Mouse (Mus musculus) hindbrain, embryonic 13.5 days (tissue): ENCODE data around the gene Ccdc65. TPM values are rescaled to one million over a fixed set of nuclear protein-coding genes. Genes with fewer than 3 reads are reported as not detected.

Experiments used
- ATAC-seq: fragments of 200-750 bp; cut with Nextera tagmentation; 2 replicates; pipeline ENCODE4 v1.8.0; 2017; ENCODE audit warnings: moderate TSS enrichment; ENCODE audit not compliant: low FRiP score
- H3K27ac ChIP-seq: fragments of 300-500 bp; sonication (generic); 2 replicates; pipeline ENCODE4 v1.5.1; 2015; ENCODE audit warnings: inconsistent platforms, mild to moderate bottlenecking, moderate library complexity
- H3K27me3 ChIP-seq: fragments of 300-500 bp; sonication (generic); 2 replicates; pipeline ENCODE4 v1.6.1; 2015; ENCODE audit warnings: mild to moderate bottlenecking, inconsistent platforms
- H3K36me3 ChIP-seq: fragments of 300-500 bp; sonication (generic); 2 replicates; pipeline ENCODE4 v1.6.1; 2015; ENCODE audit warnings: mild to moderate bottlenecking, inconsistent platforms
- H3K4me1 ChIP-seq: fragments of 300-500 bp; sonication (generic); replicated peaks from 2 replicates; pipeline ENCODE4 v1.6.1; 2015; ENCODE audit warnings: inconsistent platforms
- H3K4me2 ChIP-seq: fragments of 300-500 bp; sonication (generic); 2 replicates; pipeline ENCODE4 v1.6.1; 2015; ENCODE audit warnings: inconsistent platforms, mild to moderate bottlenecking, moderate library complexity
- H3K4me3 ChIP-seq: fragments of 300-500 bp; sonication (generic); 2 replicates; pipeline ENCODE4 v1.5.1; 2015; ENCODE audit warnings: mild to moderate bottlenecking, inconsistent platforms
- H3K9ac ChIP-seq: fragments of 300-500 bp; sonication (generic); 2 replicates; pipeline ENCODE4 v1.6.1; 2015; ENCODE audit warnings: mild to moderate bottlenecking, inconsistent platforms
- H3K9me3 ChIP-seq: fragments of 300-500 bp; sonication (generic); 2 replicates; pipeline ENCODE4 v1.6.1; 2016; ENCODE audit warnings: inconsistent platforms
- WGBS: fragments of 180-500 bp; shearing (Covaris S2); methylation state at CpG from one replicate; pipeline ENCODE4 v1.1.7; 2015; 5-methylcytosine and 5-hydroxymethylcytosine counted together
- polyA plus RNA-seq: library from polyadenylated mRNA; unstranded; fragments of >200 nt; fragmentation: Nextera tagmentation; extraction: Ambion mirVana; gene quantifications from 2 replicates; pipeline ENCODE4 v1.2.1, GENCODE M21; 2015

Ccdc65 gene
- polyA plus RNA-seq = 3.6 and 4.3 TPM in 2 replicates

DNA sequence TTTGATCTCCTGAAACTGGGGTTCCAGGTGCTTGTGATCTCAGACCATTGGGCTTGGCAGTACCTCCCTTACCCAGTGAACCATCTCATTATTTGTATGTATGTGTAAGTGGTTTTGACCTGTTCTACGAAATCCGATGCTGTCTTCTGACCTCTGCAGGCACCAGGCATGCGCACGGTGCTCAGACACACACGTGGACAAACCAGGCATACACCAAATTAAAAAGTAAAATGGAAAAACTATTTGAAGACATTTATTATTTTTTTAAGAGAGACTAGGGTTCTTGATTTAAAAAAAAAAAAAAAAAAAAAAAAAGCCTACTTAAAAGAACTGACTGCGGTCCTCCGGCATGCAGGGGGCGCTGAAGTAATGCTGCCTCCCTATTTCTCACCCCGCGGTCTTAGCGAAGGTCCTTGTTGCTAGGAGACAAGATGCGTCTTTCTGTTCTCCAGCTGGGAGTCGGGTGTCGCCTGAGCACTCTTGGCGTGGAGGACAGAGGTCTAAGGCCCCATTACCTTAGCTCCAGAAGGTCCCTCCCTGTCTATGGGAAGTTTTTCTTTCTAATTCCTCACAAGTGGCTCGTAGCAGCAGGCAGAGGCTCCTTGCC lies at the start of gene Ccdc65:
Ccdc65 (plus strand) TSS at position 442 of the 607 bp plus-strand sequence.
- no peak within 1 kb of the TSS for H3K27ac ChIP-seq
- WGBS = 20% methylated on average over 16 of the region's 16 CpGs
- peak; percentile 49; the same call in 1 of the 2 replicates for ATAC-seq

DNA sequence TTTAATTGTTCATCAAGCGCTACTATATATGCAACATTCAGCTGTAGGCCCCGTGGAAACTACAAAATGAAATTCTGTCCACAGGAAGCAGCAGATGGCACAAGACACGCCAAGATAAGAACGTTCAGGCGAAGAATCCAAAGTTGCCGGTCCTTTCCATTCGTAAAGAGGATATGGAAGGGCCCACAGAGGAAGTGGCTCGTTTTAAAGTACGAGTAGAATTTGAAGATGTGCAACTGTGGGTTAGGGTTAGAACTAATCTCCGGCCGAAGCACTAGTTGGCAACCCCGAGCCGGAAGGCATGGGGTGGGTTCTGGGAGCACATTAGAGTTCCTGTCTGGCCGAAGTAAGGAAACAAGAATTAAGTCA lies 45.8 kb upstream of the Ccdc65 start:
- peaks cover 11% of the 10 kb centered on the region for H3K4me1 ChIP-seq
- H3K9me3 ChIP-seq = no peaks in the 10 kb centered on the region
- ATAC-seq = no peak
- H3K36me3 ChIP-seq = peaks cover 26% of the 10 kb centered on the region
- H3K27ac ChIP-seq = peak overlapping the region; percentile 94
- no peaks in the 10 kb centered on the region for H3K27me3 ChIP-seq
- H3K4me3 ChIP-seq = peak overlapping the region; percentile 85
- H3K4me2 ChIP-seq = peak overlapping the region; percentile 74
- 1% methylated on average over 14 of the region's 14 CpGs for WGBS
- H3K9ac ChIP-seq = peak overlapping the region; percentile 93

More for the DNA sequence above, at the start of gene Ccdc65:
- H3K36me3 ChIP-seq = no peaks in the 10 kb centered on the region
- H3K4me1 ChIP-seq = peaks cover 4% of the 10 kb centered on the region; the same call in 1 of the 2 replicates
- H3K4me3 ChIP-seq = peak within 1 kb of the TSS; percentile 43
- no peaks in the 10 kb centered on the region for H3K9me3 ChIP-seq
- H3K9ac ChIP-seq = peak within 1 kb of the TSS; percentile 65
- peak within 1 kb of the TSS; percentile 61 for H3K4me2 ChIP-seq
- peaks cover 30% of the 10 kb centered on the region for H3K27me3 ChIP-seq

DNA sequence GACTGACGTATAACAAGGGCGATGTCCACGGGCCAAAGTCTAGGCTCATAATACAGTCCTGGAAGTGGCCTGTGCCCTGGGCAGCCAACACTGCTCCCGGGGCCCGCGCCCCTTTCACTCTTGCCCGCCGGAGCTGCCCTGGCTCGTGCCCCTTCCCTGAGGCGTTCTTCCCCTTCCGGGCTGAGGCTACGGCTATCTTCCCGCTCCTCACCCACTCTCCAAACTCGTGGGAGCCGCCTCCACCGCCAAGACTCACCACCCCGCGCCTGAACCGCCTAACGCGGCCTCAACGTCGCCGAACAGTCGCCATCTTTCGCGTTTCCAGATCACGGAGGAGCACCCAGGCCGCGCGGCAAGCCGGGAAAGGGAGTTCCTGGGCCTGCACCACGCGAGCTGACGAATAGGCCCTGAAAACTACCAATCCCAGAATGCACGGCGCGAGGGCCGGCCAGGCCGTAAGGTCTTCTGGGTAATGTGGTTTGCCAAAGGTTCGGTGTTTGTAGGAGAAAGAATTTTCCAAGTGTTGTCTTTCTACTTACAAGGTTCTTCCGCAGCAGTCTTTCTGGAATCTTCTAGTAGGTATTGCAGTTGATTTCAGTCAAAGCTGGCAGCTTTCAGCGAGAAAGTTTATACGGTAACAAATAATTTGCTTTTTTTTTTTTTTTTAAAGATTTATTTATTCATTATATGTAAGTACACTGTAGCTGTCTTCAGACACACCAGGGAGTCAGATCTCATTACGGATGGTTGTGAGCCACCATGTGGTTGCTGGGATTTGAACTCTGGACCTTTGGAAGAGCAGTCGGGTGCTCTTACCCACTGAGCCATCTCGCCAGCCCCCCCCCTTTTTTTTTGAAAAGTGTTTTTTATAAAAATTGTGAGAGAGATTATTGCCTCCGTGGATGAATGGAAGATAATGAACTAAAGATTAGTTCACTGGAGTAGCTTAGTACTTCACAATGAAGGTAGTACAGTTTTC lies 45.2 kb upstream of the Ccdc65 start, which contains the start of gene Ddx23:
Ddx23 (minus strand) TSS at position 328 of the 979 bp plus-strand sequence.
- WGBS = 4% methylated on average over 48 of the region's 48 CpGs
- ATAC-seq = peak; percentile 96
- peak within 1 kb of the TSS; percentile 85 for H3K4me3 ChIP-seq

DNA sequence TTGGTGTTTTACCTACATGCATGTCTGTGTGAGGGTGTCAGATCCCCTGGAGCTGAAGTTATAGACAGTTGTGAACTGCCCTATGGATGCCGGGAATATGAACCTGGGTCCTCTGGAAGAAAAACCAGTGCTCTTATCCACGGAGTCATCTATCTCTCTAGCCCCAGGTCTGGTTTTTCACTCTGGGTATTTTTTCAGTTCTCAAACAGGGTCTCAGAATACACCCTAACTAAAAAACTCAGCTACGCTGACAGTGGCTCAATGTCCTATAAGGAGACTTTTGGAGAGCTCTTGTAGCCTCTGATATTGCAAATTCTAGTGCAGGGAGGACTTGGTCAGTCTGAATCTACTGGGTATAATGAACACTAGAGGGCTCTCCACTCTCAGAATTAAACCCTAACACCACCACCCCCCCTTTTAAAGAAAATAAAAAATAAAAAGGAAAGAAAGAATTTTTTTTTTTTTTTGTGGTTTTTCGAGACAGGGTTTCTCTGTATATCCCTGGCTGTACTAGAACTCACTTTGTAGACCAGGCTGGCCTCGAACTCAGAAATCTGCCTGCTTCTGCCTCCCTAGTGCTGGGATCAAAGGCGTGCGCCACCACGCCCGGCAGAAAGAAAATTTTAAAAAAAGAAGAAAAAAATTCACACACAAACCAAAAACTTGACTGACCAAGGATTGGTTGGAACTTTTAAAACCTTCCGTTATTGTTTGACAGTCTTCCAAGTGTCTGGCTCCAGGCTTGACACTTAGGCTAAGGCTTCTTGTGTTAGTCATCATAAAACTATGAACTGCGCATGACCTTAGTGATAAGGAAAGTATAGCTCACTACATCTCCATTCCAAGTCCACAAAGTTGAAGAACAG lies 43.7 kb upstream of the Ccdc65 start:
- no peaks in the 10 kb centered on the region for H3K27me3 ChIP-seq
- no peak overlapping the region for H3K4me2 ChIP-seq
- peaks cover 11% of the 10 kb centered on the region for H3K4me1 ChIP-seq
- no peaks in the 10 kb centered on the region for H3K9me3 ChIP-seq
- H3K9ac ChIP-seq = no peak overlapping the region
- no peak for ATAC-seq
- H3K36me3 ChIP-seq = peaks cover 5% of the 10 kb centered on the region; the same call in 1 of the 2 replicates
- H3K4me3 ChIP-seq = no peak overlapping the region
- H3K27ac ChIP-seq = no peak overlapping the region
- 84% methylated on average over 11 of the region's 11 CpGs for WGBS

More for the DNA sequence above, 45.2 kb upstream of the Ccdc65 start, which contains the start of gene Ddx23:
- peaks cover 11% of the 10 kb centered on the region for H3K4me1 ChIP-seq
- no peaks in the 10 kb centered on the region for H3K27me3 ChIP-seq
- peak within 1 kb of the TSS; percentile 93 for H3K9ac ChIP-seq
- no peaks in the 10 kb centered on the region for H3K9me3 ChIP-seq
- peak within 1 kb of the TSS; percentile 94 for H3K27ac ChIP-seq
- H3K4me2 ChIP-seq = peak within 1 kb of the TSS; percentile 74
- H3K36me3 ChIP-seq = peaks cover 19% of the 10 kb centered on the region

DNA sequence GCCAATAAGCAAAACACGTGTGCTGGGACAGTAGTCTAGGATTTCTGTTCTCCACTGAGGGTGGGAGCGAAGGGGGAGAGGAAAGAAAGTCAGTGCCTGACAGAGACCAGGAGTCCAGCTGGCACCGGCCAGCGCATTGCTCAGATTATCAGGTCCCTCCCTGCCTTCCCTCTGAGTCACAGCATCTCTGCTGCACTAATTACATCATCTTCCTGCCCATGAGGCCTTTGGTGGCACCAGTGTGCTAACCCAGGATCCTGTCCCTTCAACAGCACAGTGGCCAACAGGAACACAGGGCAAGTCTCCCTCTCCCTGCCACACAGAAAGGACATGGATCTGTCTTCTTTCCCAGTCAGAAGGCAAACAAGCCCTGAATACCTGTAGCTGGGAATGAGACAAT lies 35.4 kb upstream of the Ccdc65 start:
- no peaks in the 10 kb centered on the region for H3K9me3 ChIP-seq
- H3K4me2 ChIP-seq = no peak overlapping the region
- no peak overlapping the region for H3K4me3 ChIP-seq
- peaks cover 5% of the 10 kb centered on the region; the same call in 1 of the 2 replicates for H3K36me3 ChIP-seq
- H3K9ac ChIP-seq = peak overlapping the region; percentile 13; the same call in 1 of the 2 replicates
- H3K4me1 ChIP-seq = peaks cover 35% of the 10 kb centered on the region
- WGBS = 76% methylated on average over 4 of the region's 4 CpGs
- no peak overlapping the region for H3K27ac ChIP-seq
- ATAC-seq = no peak
- H3K27me3 ChIP-seq = no peaks in the 10 kb centered on the region

DNA sequence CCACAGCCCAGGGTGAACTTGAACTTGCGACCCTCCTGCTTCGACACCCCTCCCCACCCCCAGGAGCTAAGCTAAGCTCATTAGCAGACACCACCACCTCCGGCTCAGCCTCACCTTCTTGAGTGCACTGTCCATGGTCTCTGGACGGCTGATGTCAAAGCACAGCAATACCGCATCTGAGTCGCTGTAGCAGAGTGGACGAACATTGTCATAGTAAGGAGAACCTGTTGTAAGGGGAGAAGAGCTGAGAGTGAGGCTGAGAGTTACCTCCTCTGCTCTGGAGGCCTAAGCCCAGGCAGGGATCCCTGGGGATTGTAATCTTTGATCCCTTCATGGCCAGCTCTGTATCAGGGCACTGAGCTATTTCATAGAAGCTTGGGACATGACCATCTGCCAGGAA lies 34.3 kb upstream of the Ccdc65 start:
- Histone ChIP-seq H3K9ac (0 out of 2 replicates have a peak overlapping the region, but pooled peaks have one; percentile 73), H3K36me3 (peaks cover 5% of the 10 kb centered on the region; the same call in 1 of the 2 replicates), H3K4me3 (no peak overlapping the region), H3K27me3 (peaks cover 1% of the 10 kb centered on the region; the same call in 1 of the 2 replicates), H3K9me3 (no peaks in the 10 kb centered on the region), H3K4me1 (peaks cover 39% of the 10 kb centered on the region), H3K27ac (peak overlapping the region; percentile 71; the same call in 1 of the 2 replicates), H3K4me2 (peak overlapping the region; percentile 99)
- 86% methylated on average over 7 of the region's 7 CpGs for WGBS
- ATAC-seq = no peak

DNA sequence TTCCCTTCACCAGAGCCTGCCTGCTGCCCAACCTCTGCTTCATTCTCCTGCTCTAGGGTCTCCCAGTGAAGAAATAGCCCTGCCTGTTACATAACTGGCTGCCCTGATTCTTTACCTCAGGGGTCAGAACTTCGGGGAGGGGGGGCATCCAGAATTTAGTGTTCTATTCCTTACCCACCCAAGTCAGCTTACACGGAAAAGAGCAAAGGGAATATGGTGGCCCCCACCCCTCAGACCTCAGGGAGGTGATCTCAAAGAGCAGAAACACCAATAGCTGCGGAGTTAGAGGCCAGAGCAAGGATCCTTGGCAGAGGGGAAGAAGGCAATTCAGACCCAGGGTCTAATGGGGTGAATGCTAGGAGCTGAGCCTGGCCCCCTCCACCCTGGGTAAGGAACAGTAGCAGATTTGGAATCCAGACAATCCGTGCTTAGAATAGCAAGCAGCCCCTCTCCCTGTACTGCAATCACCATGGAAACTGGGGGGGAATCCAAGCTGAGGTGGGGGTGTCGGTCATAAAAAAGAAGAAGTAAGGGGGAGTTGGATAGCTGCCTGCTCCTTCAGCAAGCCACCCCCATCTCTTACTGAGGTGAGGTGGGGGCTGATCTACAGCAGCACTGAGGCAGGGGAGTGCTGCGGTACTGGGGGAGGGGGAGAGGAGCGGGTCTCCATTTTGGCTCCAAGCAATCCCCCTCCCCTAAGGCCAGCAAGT lies 33.6 kb upstream of the Ccdc65 start:
- H3K27me3 ChIP-seq = peaks cover 7% of the 10 kb centered on the region; the same call in 1 of the 2 replicates
- peaks cover 5% of the 10 kb centered on the region; the same call in 1 of the 2 replicates for H3K36me3 ChIP-seq
- no peaks in the 10 kb centered on the region for H3K9me3 ChIP-seq
- peak; percentile 74 for ATAC-seq
- peak overlapping the region; percentile 99 for H3K4me2 ChIP-seq
- H3K4me3 ChIP-seq = peak overlapping the region; percentile 56
- H3K27ac ChIP-seq = peak overlapping the region; percentile 71
- 20% methylated on average over 7 of the region's 7 CpGs for WGBS
- peak overlapping the region; percentile 73 for H3K9ac ChIP-seq
- peaks cover 39% of the 10 kb centered on the region for H3K4me1 ChIP-seq

DNA sequence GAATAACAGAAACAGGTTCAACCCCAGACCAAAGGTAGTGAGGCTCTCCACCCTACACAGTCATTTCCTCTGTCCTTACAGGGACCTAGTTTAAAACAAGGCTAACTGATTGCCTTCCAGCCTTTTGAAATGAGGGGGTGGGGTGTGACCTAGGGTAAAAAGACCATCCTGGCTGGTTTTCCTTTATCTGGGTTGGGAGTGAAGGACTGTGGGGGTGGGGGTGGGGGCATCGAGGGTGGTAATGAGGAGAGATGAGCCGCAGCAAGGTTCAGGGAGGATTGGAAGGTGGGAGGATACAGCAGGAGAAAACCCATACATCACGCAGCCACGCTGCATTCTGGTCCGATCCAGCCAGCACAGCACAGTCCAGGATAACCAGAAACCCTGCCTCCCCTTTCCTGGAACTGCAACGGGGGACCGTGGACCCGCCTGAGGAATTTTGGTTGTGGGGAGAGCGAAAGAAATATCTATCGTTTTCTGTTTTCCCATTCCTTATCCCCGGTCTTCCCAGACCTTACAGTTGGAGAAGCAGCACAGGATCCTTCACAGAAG lies 32.9 kb upstream of the Ccdc65 start:
- peak overlapping the region; percentile 73 for H3K9ac ChIP-seq
- peaks cover 12% of the 10 kb centered on the region for H3K27me3 ChIP-seq
- H3K4me3 ChIP-seq = peak overlapping the region; percentile 56
- 17% methylated on average over 11 of the region's 11 CpGs for whole genome bisulfite sequencing
- peaks cover 39% of the 10 kb centered on the region for H3K4me1 ChIP-seq
- peak overlapping the region; percentile 71 for H3K27ac ChIP-seq
- H3K4me2 ChIP-seq = peak overlapping the region; percentile 99
- peaks cover 5% of the 10 kb centered on the region; the same call in 1 of the 2 replicates for H3K36me3 ChIP-seq
- 0 out of 2 replicates have a peak, but pooled peaks have one; percentile 14 for ATAC-seq
- no peaks in the 10 kb centered on the region for H3K9me3 ChIP-seq

DNA sequence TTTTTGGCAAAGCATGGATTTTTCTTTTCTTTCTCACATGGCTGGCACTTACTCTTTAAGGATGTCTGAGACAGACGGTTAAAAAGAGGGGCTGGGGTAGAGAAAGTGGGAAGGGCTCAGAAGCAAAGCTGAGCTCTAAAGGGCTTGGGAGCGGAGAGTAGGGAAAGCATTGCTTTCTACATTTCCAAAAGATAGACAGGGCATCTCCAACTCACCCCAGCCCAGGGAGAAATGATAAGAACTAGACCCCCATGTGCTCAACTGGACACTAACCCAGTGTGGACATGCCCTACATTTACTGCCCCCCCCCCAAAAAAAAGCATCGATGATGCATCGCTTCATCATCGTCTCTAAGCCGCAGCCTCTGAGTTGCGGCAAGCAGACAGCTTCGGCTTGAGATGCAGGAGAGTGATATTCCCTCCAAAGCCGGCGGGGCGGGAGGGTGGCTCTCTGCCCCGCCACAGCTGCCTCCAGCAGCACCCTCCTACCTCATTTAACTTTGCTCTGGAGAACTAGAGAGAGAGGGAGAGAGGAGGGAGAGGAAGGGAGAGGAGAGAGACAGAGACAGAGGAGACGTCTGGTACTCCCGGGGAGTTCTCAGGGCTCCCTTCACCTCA lies 32.3 kb upstream of the Ccdc65 start:
- peaks cover 12% of the 10 kb centered on the region for H3K27me3 ChIP-seq
- peak overlapping the region; percentile 99 for H3K4me2 ChIP-seq
- H3K36me3 ChIP-seq = no peaks in the 10 kb centered on the region
- peaks cover 39% of the 10 kb centered on the region for H3K4me1 ChIP-seq
- H3K9ac ChIP-seq = peak overlapping the region; percentile 73
- WGBS = 9% methylated on average over 14 of the region's 14 CpGs
- peak overlapping the region; percentile 56 for H3K4me3 ChIP-seq
- H3K9me3 ChIP-seq = no peaks in the 10 kb centered on the region
- peak overlapping the region; percentile 71 for H3K27ac ChIP-seq
- ATAC-seq = no peak

DNA sequence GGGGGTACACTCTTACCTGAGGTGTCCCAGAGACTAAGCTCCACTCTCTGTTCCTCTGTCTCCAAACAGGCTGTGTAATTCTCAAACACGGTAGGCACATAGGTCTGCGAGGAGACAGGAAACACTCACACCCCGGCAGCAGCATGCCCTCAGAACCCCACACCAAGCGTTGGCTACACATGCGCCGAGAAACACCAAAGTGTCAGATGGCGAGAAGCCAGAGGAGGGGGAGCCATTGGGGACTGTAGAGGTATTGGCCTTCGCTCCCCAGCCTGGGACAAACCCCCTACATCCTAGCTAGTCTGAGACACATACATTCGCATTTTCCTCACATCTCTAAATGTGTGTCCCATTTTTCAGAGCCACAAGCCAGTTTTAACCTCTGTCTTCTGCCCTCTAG lies 31.5 kb upstream of the Ccdc65 start:
- ATAC-seq = no peak
- H3K27me3 ChIP-seq = peaks cover 16% of the 10 kb centered on the region

More for the DNA sequence above, 31.5 kb upstream of the Ccdc65 start:
- no peaks in the 10 kb centered on the region for H3K9me3 ChIP-seq
- H3K4me2 ChIP-seq = peak overlapping the region; percentile 99
- WGBS = 2% methylated on average over 9 of the region's 9 CpGs
- peak overlapping the region; percentile 56 for H3K4me3 ChIP-seq
- H3K9ac ChIP-seq = peak overlapping the region; percentile 73
- no peak overlapping the region for H3K27ac ChIP-seq
- H3K4me1 ChIP-seq = peaks cover 39% of the 10 kb centered on the region
- H3K36me3 ChIP-seq = no peaks in the 10 kb centered on the region
